Mouse (Mus musculus): ENCODE data around the gene Lap3.

DNA sequence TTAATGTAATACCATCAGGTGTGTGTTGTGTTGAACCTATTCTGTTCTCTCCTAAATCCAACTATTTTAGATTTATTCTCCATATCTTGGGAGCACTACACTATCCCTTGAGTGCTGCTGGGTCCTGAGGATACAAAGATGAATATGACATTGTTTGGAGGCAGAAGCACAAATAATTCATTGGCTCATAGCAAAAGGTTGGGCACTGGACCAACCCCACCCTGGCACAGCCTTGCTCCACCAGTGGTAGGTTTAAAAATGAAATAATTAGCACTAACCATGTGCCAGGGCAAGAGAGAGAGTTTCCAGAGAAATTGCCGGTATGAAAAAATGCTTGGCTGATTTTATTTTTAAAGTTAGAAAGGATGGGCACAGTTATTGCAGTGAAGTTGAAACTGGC, 19.7 kb upstream of the Lap3 start:
- no peak for TF ChIP-seq CTCF (IDR thresholded peaks at IDR 0.05; ENCODE audit: low read depth)
- TF ChIP-seq EP300 (IDR thresholded peaks at IDR 0.05; ENCODE audit: low read depth), result no peak

Data from liver, embryonic 14.5 days (tissue).